Mouse (Mus musculus): Measurements from ENCODE around the gene Maneal. TPM values are rescaled to one million over a fixed set of nuclear protein-coding genes. Genes with fewer than 3 reads are reported as not detected.
A peak's percentile ranks its signal among the peaks of the same experiment; 100 is the strongest.

Gene Maneal
- total RNA-seq, 1 experiment = 5.4 TPM

DNA sequence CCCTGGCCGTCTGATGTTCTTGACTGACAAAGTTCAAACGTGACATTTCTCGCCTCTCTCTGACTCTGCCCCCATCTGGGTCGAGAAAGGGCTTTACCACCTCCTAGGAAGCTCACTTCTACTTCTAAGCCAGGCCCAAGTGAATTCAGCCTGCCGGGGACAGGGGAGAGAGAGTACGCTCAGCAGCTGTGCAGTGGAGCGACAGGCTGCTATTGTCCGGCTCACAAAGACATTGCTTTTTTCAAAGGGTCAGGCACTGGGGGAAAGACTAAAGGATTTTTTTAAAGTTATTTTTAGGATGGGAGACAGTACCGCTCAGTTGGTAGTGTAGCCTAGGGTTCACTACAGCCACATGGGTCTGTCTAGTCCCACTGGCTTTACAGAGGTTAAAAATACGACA, 36.5 kb upstream of the Maneal start:
- Histone ChIP-seq H3K4me1 (ENCODE audit: control insufficient read depth in 2 of 2, insufficient read depth in 2 of 2, low read length in 2 of 2, poor library complexity in 1 of 2) (peaks cover 0 to 13% of the 10 kb centered on the region in 2 experiments; a peak in 3 of 4 replicates), H3K9me3 (ENCODE audit: control insufficient read depth, insufficient read depth, low read depth, low read length) (no peaks in the 10 kb centered on the region), H3K4me3 (ENCODE audit: insufficient read depth in 1 of 2, low read depth in 1 of 2, low read length in 2 of 2, poor library complexity in 1 of 2, severe bottlenecking in 1 of 2) (no peak overlapping the region), H3K9ac (ENCODE audit: insufficient read depth, low read depth, low read length, poor library complexity, severe bottlenecking) (no peak overlapping the region), H3K36me3 (ENCODE audit: control insufficient read depth, insufficient read depth, low read length, poor library complexity, severe bottlenecking) (no peaks in the 10 kb centered on the region), H3K27ac (ENCODE audit: insufficient read depth, low read depth, low read length, poor library complexity, severe bottlenecking) (no peak overlapping the region)
- no peak for DNase-seq (ENCODE audit: low read depth, low spot score)
- TF ChIP-seq ZNF384 (IDR thresholded peaks at IDR 0.05; ENCODE audit: low read depth, low read length) = no peak
- no peak for TF ChIP-seq HCFC1 (IDR thresholded peaks at IDR 0.05; ENCODE audit: borderline replicate concordance, insufficient read depth, low read length)
- in situ Hi-C loops (cut with MboI; ENCODE audit: low sequenced_read_pairs in 2 of 2, unreplicated experiment in 2 of 2) = no loop called here

DNA sequence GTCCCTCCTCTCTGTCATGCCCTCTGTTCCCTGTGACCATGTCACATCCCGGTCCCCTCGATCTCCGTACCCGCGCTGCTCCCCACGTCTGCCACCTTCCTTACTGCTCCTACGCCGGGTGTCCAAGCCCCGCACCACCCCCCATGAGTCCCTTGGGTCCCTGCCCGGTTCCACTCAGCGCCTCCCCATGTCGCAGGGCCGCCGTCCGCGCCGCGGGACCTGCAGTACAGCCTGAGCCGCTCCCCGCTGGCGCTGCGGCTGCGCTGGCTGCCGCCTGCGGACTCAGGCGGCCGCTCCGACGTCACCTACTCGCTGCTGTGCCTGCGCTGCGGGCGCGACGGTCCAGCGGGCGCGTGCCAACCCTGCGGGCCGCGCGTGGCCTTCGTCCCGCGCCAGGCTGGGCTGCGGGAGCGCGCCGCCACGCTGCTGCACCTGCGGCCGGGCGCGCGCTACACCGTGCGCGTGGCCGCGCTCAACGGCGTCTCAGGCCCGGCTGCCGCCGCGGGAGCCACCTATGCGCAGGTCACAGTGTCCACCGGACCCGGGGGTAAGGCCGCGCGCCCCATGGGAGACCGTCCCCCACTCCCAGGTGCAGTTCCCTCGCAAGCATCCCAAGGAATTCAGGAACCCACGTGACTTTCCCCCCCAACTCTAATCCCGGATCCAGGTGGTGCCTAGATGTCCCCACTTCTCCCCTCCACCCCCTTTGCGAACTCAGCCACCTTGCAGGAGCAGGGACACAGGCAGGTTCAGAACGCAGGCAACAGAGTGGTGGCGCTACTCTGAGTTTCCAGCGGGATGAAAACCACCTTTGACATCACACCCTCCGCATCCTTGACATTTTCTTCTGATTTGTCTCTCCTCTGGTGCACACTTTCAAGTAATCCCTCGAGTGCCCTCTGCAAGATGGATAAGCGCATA, 32.8 kb upstream of the Maneal start:
- Histone ChIP-seq H3K4me1 (ENCODE audit: control insufficient read depth in 2 of 2, insufficient read depth in 2 of 2, low read length in 2 of 2, poor library complexity in 1 of 2) (peaks cover 0 to 13% of the 10 kb centered on the region in 2 experiments; a peak in 3 of 4 replicates), H3K4me3 (ENCODE audit: insufficient read depth in 1 of 2, low read depth in 1 of 2, low read length in 2 of 2, poor library complexity in 1 of 2, severe bottlenecking in 1 of 2) (peak overlapping the region; percentile 71 to 75), H3K9ac (ENCODE audit: insufficient read depth, low read depth, low read length, poor library complexity, severe bottlenecking) (peak overlapping the region; percentile 25), H3K36me3 (ENCODE audit: control insufficient read depth, insufficient read depth, low read length, poor library complexity, severe bottlenecking) (no peaks in the 10 kb centered on the region), H3K27ac (ENCODE audit: insufficient read depth, low read depth, low read length, poor library complexity, severe bottlenecking) (no peak overlapping the region), H3K9me3 (ENCODE audit: control insufficient read depth, insufficient read depth, low read depth, low read length) (no peaks in the 10 kb centered on the region)
- DNase-seq (ENCODE audit: low read depth, low spot score) = no peak
- no peak for TF ChIP-seq ZC3H11A (IDR thresholded peaks at IDR 0.05; ENCODE audit: borderline replicate concordance, low read depth, low read length)
- TF ChIP-seq ZNF384 (IDR thresholded peaks at IDR 0.05; ENCODE audit: low read depth, low read length) = no peak
- TF ChIP-seq CHD2 (IDR thresholded peaks at IDR 0.05; ENCODE audit: low read depth, low read length) = no peak
- TF ChIP-seq HCFC1 (IDR thresholded peaks at IDR 0.05; ENCODE audit: borderline replicate concordance, insufficient read depth, low read length) = no peak
- no peak for TF ChIP-seq MAFK (IDR thresholded peaks at IDR 0.05; ENCODE audit: insufficient read depth, low read depth, low read length)
- in situ Hi-C loops (cut with MboI; ENCODE audit: low sequenced_read_pairs in 2 of 2, unreplicated experiment in 2 of 2) = no loop called here

DNA sequence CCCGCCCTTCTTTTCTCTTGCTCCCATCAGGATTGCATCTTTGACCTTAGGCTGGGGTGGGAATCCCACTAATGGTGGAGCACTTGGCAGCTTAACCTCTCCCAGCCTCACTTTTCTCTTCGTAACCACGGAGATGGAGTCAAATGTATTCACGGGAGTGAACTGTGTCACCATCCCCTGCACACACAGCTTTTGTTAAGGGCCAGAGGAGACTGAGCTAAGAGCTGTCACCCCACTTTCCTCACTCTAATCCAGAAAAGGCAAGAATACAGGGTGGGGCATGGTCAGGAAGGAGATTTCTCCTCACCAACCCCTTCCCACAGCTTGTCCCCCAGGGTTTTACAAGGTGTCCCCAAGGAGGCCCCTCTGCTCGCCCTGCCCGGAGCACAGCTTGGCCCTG, 31.8 kb upstream of the Maneal start:
- in situ Hi-C loops (cut with MboI; ENCODE audit: low sequenced_read_pairs in 2 of 2, unreplicated experiment in 2 of 2) = no loop called here
- Histone ChIP-seq H3K4me1 (ENCODE audit: control insufficient read depth in 2 of 2, insufficient read depth in 2 of 2, low read length in 2 of 2, poor library complexity in 1 of 2) (peaks cover 0 to 7% of the 10 kb centered on the region in 2 experiments; a peak in 1 of 4 replicates), H3K36me3 (ENCODE audit: control insufficient read depth, insufficient read depth, low read length, poor library complexity, severe bottlenecking) (no peaks in the 10 kb centered on the region), H3K4me3 (ENCODE audit: insufficient read depth in 1 of 2, low read depth in 1 of 2, low read length in 2 of 2, poor library complexity in 1 of 2, severe bottlenecking in 1 of 2) (no peak overlapping the region), H3K9ac (ENCODE audit: insufficient read depth, low read depth, low read length, poor library complexity, severe bottlenecking) (no peak overlapping the region), H3K27ac (ENCODE audit: insufficient read depth, low read depth, low read length, poor library complexity, severe bottlenecking) (no peak overlapping the region), H3K9me3 (ENCODE audit: control insufficient read depth, insufficient read depth, low read depth, low read length) (no peaks in the 10 kb centered on the region)
- no peak for TF ChIP-seq HCFC1 (IDR thresholded peaks at IDR 0.05; ENCODE audit: borderline replicate concordance, insufficient read depth, low read length)
- TF ChIP-seq CHD2 (IDR thresholded peaks at IDR 0.05; ENCODE audit: low read depth, low read length) = no peak
- no peak for TF ChIP-seq ZC3H11A (IDR thresholded peaks at IDR 0.05; ENCODE audit: borderline replicate concordance, low read depth, low read length)
- TF ChIP-seq MAFK (IDR thresholded peaks at IDR 0.05; ENCODE audit: insufficient read depth, low read depth, low read length) = no peak
- TF ChIP-seq ZNF384 (IDR thresholded peaks at IDR 0.05; ENCODE audit: low read depth, low read length) = no peak
- DNase-seq (ENCODE audit: low read depth, low spot score) = no peak

DNA sequence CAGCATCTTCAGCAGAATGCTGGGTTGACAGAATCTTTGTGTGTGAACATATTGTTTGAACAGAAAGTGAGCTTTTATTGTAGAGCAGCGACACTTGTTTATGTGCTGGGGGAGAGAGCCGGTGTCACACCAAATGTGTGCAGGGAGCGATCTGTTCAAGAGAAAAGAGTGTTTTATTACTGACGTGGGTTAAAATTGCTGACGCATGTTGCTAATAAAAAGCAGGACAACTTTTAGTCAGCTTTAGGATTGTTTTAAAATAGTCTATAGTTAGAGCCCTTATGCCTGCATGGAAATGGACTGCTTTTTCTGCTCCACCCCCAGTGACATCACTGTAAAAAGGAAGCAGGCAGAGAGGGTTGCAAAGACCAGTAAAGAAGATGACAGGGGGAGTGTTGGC, 28.9 kb upstream of the Maneal start:
- no peaks in the 10 kb centered on the region for H3K9me3 ChIP-seq (ENCODE audit: control insufficient read depth, insufficient read depth, low read depth, low read length)
- H3K9ac ChIP-seq (ENCODE audit: insufficient read depth, low read depth, low read length, poor library complexity, severe bottlenecking) = no peak overlapping the region
- TF ChIP-seq MAFK (IDR thresholded peaks at IDR 0.05; ENCODE audit: insufficient read depth, low read depth, low read length) (no peak), CHD2 (IDR thresholded peaks at IDR 0.05; ENCODE audit: low read depth, low read length) (no peak), ZC3H11A (IDR thresholded peaks at IDR 0.05; ENCODE audit: borderline replicate concordance, low read depth, low read length) (no peak), ZNF384 (IDR thresholded peaks at IDR 0.05; ENCODE audit: low read depth, low read length) (no peak), HCFC1 (IDR thresholded peaks at IDR 0.05; ENCODE audit: borderline replicate concordance, insufficient read depth, low read length) (no peak)
- no peak for DNase-seq (ENCODE audit: low read depth, low spot score)
- H3K36me3 ChIP-seq (ENCODE audit: control insufficient read depth, insufficient read depth, low read length, poor library complexity, severe bottlenecking) = no peaks in the 10 kb centered on the region
- peaks cover 0 to 7% of the 10 kb centered on the region in 2 experiments; a peak in 1 of 4 replicates for H3K4me1 ChIP-seq (ENCODE audit: control insufficient read depth in 2 of 2, insufficient read depth in 2 of 2, low read length in 2 of 2, poor library complexity in 1 of 2)
- H3K27ac ChIP-seq (ENCODE audit: insufficient read depth, low read depth, low read length, poor library complexity, severe bottlenecking) = no peak overlapping the region
- in situ Hi-C loops (cut with MboI; ENCODE audit: low sequenced_read_pairs in 2 of 2, unreplicated experiment in 2 of 2) = no loop called here
- no peak overlapping the region for H3K4me3 ChIP-seq (ENCODE audit: insufficient read depth in 1 of 2, low read depth in 1 of 2, low read length in 2 of 2, poor library complexity in 1 of 2, severe bottlenecking in 1 of 2)
